Mouse (Mus musculus) cerebellum, adult 11 months (tissue): ENCODE measurements around the gene Rprml.

Experiments
- DNase-seq: peaks from one replicate; pipeline ENCODE4 v3.0.0; 2022

Gene Rprml

DNA sequence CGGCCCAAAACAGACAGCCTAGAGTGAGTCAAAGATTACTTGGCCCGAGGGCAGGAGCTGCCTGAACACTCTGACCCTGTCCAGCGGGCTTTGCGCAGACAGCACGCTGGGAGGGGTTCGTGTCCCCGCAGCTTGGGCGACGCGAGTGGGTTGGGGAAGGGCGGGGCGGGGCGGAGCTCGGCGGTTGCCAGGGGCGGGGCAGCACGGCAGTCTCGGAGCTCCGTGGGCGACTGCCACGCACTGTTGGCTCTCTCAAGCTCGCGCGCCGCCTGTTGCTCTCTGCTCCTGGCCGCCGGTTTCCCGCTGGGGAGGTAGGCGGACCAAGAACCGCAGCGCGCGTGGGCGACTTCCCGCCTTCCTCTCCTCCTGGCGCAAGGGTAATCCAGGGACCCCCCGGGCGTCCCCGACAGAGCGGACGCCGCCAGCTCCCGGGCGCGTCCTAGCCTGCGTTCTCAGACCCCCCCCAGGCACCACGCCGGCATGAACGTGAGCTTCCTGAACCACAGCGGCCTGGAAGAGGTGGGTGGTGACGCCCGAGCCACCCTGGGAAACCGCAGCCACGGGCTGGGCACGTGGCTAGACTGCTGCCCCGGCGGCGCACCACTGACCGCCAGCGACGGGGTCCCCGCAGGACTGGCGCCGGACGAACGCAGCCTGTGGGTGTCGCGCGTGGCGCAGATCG, at the start of gene Rprml:
Gene Rprml, plus strand, starts transcription at position 270 of the 682 bp plus-strand sequence.
- no peak for DNase-seq

- DNase-seq: no peak
Observed at GRCm38 (mm10) chr11:103606611-103607010, 42.8 kb upstream of the Rprml start.

DNA sequence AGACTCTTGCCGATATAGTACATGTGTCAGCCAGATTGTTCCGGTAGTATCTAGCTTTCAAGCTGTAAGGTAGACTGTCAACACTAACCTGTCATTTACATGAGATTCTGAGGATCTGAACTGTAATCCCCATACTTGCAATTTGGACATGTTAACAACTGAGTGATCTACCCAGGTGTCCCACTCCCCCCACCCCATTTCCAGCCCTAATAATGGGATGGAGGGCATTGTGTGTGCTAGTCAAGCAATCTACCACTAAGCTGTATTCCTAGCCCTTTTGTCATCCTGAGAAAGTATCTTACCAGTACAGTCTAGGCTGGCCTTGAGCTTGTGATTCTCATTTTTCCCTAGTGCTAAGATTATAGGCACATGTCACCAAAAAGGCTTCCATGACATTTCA, 38.6 kb upstream of the Rprml start:
- no peak for DNase-seq

GRCm38 (mm10) chr11:103621040-103621439, 28.3 kb upstream of the Rprml start, which contains the start of gene Gm884:
Gm884 (minus strand) TSS chr11:103621140.
- no peak for DNase-seq

- no peak for DNase-seq
Observed at GRCm38 (mm10) chr11:103627453-103627852, 21.9 kb upstream of the Rprml start.

GRCm38 (mm10) chr11:103634806-103635205, 14.6 kb upstream of the Rprml start:
- no peak for DNase-seq

GRCm38 (mm10) chr11:103635481-103635880, 13.9 kb upstream of the Rprml start:
- no peak for DNase-seq

DNA sequence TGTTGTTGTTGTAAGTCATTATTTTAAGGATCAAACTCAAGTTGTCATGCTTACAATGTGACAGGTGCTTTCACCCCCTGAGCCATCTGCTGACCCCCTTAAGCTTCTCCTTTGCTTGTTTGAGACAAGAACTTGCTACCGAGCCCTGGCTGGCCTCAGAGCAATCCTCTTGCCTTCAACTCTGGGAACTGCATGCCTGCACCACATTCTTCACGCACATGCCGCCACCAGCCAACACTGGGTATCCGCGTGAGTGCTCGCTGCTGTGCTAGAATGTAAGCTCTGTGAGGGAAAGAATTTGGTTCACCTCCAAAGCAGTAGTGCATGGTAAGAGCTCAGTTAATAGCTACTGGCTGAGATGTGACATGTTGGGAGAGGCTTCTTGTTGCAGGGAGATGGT, 13.1 kb upstream of the Rprml start:
- DNase-seq: no peak

- DNase-seq: no peak
Observed at GRCm38 (mm10) chr11:103638790-103639189, 10.6 kb upstream of the Rprml start, which contains the start of gene Lyzl6. Lyzl6 (minus strand) TSS chr11:103638890.

DNA sequence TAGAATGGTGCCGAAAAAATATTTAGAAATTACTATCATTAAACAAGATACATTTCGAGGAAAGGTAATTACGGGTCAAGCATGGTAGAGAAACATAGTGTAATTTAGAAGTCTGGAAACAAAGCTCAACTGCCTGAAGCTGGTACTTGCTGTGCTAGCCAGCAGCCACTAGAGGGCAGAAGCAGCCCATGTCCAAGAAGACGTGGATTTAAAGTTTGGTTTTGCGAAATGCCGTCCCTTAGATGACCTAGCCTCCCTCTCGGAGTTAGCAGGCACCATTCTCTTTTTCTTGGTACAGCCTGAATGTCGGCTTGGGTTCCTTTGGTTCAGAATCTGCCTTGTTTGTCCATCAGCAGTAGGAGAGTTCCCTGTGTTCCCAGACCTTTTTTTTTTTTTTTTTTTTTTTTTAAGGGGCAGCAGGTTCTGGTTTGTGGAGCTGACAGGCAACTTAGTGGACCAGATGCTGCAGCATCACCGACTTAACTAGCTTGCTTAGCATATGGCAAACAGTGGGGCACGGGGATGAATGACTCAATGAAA, 9.9 kb upstream of the Rprml start:
- DNase-seq: peak; percentile 35

- DNase-seq: no peak
Observed at GRCm38 (mm10) chr11:103643211-103643610, 6.2 kb upstream of the Rprml start.

- DNase-seq: peak; percentile 11
Observed at GRCm38 (mm10) chr11:103645731-103646130, 3.6 kb upstream of the Rprml start.

- DNase-seq: no peak
Observed at GRCm38 (mm10) chr11:103646301-103646700, 3.1 kb upstream of the Rprml start.

GRCm38 (mm10) chr11:103647921-103648620, 1.3 kb upstream of the Rprml start:
- no peak for DNase-seq

- no peak for DNase-seq
Observed at GRCm38 (mm10) chr11:103648656-103649055, 714 bp upstream of the Rprml start.

DNA sequence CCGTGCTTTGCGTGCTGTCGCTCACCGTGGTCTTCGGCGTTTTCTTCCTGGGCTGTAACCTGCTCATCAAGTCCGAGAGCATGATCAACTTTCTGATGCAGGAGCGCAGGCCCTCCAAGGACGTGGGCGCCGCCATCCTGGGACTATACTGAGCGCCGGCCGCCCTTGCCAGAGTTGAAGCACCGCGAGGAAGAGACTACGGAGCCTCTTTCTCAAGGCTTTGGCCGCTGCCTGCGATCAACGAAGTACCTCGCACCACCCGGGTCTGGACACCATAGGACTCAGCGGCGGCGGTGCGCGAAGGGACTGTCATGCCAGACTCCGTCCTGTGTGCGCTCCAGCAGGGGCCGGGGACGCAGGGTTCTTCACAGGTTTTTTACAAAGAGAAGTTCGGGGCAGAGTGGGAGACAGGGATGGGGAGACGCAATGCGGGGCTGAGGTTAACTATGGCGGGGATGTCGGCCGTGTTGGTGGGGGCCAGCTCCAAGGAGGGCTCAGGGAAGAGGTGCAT, 668 bp downstream of the Rprml start:
- no peak for DNase-seq

- DNase-seq: no peak
Observed at GRCm38 (mm10) chr11:103651426-103651825, 2.1 kb downstream of the Rprml start.

DNA sequence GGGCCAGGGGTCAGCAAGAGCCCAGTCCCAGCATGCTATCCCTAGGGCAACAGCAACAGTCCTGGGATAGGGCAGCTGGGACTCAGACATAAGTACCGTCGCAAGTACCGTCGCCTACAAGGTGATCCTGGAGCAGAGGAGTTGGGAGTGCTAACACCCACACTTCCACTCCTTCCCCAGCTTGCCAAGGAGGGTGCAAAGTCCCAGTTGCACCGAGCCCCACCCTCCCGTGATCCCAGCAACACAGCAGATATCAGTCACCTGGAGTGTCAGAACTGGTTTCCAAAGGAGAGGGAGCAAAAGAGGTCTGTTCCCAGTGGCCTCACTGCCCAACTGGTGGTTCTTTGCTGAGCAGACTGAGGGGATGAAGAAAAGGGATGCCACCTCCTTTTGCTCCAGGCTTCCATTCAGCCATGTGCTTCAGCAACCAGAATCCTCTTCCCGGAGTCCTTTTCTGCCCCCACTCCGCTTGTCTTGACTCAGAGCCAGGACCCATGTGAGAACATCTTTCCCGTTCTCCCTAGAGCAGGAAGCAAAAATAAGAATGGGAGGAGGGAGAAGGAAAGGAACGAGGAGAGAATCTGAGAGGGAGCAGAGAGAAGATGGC, 4.1 kb downstream of the Rprml start:
- DNase-seq: no peak

DNA sequence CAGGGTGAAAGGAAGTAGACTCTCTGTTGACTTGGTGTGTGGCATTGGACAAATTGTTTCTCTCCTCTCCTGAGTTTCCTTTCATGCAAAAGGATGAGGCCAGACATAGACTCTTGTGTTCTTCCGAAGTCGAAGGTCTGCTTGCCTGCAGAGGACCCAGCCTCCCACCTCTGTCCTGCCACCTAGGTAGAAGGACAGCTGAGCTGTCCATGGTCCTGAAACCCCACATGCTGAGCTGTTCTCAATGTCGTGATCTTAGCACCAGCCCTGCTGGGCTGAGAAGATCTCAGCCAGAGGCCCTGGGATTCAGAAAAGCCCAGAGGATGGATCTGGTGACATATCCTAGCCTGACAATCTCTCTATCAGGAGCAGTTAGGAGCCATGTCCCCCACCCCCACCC, 7.2 kb downstream of the Rprml start:
- DNase-seq: no peak

- no peak for DNase-seq
Observed at GRCm38 (mm10) chr11:103658189-103658588, 8.8 kb downstream of the Rprml start.

DNA sequence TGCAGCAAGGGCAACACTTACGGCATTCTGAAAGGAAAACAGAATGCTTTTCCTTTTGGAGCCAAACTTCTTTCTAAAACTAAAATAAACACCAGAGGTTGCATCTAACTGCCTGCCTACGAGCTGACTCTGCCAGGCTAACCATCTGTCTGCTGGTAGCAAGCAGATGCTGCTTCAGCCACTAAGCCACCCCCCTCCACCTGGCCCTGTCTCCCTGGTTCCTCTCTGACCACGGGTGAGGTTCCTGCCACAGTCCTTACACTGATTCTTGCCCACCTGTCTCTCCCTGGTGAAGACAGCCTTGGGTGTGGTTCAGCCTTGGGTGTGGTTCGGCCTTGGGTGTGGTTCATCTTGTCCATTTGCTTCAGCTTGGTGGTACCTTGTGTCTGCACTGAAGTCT, 12.5 kb downstream of the Rprml start:
- DNase-seq: no peak

GRCm38 (mm10) chr11:103662546-103662945, 13.2 kb downstream of the Rprml start:
- no peak for DNase-seq

- no peak for DNase-seq
Observed at GRCm38 (mm10) chr11:103663119-103663518, 13.7 kb downstream of the Rprml start.

- no peak for DNase-seq
Observed at GRCm38 (mm10) chr11:103665695-103666094, 16.3 kb downstream of the Rprml start.
